Mouse (Mus musculus) G1E (cell line): ENCODE measurements around the gene Snx1. TPM values are rescaled to one million over a fixed set of nuclear protein-coding genes. Genes with fewer than 3 reads are reported as not detected.
A peak's percentile ranks its signal among the peaks of the same experiment; 100 is the strongest.

Experiments
- ATAC-seq: 2 replicates; pipeline ENCODE4 v1.8.0; 2016; ENCODE audit warnings: mild to moderate bottlenecking; ENCODE audit not compliant: insufficient number of reproducible peaks, poor library complexity, low FRiP score, severe bottlenecking; ENCODE audit errors: extremely low read depth
- DNase-seq: peaks from one replicate; pipeline ENCODE4 v3.0.0; 2012; ENCODE audit warnings: low spot score
- H3K27me3 ChIP-seq: 2 replicates; pipeline ENCODE4 v1.6.1; 2012; ENCODE audit warnings: mild to moderate bottlenecking, low read length, inconsistent platforms; ENCODE audit not compliant: insufficient read depth
- H3K36me3 ChIP-seq: replicated peaks from 2 replicates; pipeline ENCODE3; 2012; ENCODE audit warnings: mild to moderate bottlenecking, inconsistent platforms
- H3K4me1 ChIP-seq: 2 replicates; pipeline ENCODE4 v1.6.1; 2012; ENCODE audit warnings: low read depth, low read length, inconsistent platforms, mixed read lengths; ENCODE audit not compliant: insufficient read depth
- H3K4me3 ChIP-seq: 2 replicates; pipeline ENCODE4 v1.5.1; 2012; ENCODE audit warnings: low read depth, mild to moderate bottlenecking, inconsistent platforms, low read length, moderate library complexity, mixed read lengths
- H3K9me3 ChIP-seq: replicated peaks from 2 replicates; pipeline ENCODE4 v1.6.1; 2012; ENCODE audit warnings: inconsistent platforms
- CTCF ChIP-seq: IDR thresholded peaks from 2 replicates; pipeline ENCODE4 v1.5.1; 2012; ENCODE audit warnings: low read depth, low read length, inconsistent platforms, mixed read lengths
- GATA1 ChIP-seq: IDR thresholded peaks from 2 replicates; pipeline ENCODE4 v1.6.1; 2012; ENCODE audit warnings: borderline replicate concordance, low read length, inconsistent platforms, mixed read lengths
- GATA2 ChIP-seq: IDR thresholded peaks from 2 replicates; pipeline ENCODE4 v1.6.1; 2012; ENCODE audit warnings: low read depth, low read length, inconsistent platforms, borderline replicate concordance
- POLR2AphosphoS5 ChIP-seq: IDR thresholded peaks from 2 replicates; pipeline ENCODE4 v1.6.1; 2012; ENCODE audit warnings: low read depth, low read length, inconsistent platforms; ENCODE audit not compliant: insufficient replicate concordance
- TAL1 ChIP-seq: conservative IDR thresholded peaks from 2 replicates; pipeline ENCODE4 v1.6.1; 2012; ENCODE audit warnings: low read depth, low read length, inconsistent platforms, mixed read lengths
- polyA plus RNA-seq: library from polyadenylated mRNA; stranded (reverse); fragments of >175 nt; gene quantifications from 2 replicates; pipeline ENCODE4 v1.2.3, GENCODE M21; 2012
- total RNA-seq, 2 experiments: library from RNA; stranded (forward) in 1 of 2; stranded (reverse) in 1 of 2; fragments of 200-1000 nt in 1 of 2; fragments of >200 nt in 1 of 2; fragmentation: Nextera tagmentation in 1 of 2; gene quantifications; 2 replicates each; pipeline ENCODE4 v1.2.3; 2014 to 2017

Gene Snx1
- total and polyA plus RNA-seq, 3 experiments: 81.1 to 230 (median 227) TPM

DNA sequence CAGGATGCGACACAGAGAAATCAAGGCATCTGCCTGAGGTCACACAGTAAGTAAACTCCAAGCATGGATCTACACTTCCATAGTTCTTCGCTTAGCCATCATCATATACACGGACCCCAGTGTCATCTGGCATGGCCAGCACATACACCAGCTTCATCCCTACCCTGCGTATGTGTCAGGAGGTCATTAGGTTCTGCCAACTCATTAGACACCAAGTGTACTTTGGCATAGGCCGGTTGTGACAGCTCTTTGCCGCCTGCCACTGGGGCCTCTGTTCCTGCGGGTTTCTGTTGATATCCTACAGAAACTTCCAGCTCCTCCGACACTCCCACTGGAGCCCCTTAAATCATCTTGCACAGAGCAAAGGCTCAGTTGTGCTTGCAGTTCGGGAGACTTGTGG is 27.6 kb upstream of the Snx1 start:
- Histone ChIP-seq H3K27me3 (peaks cover 42% of the 10 kb centered on the region), H3K4me1 (peaks cover 44% of the 10 kb centered on the region)

DNA sequence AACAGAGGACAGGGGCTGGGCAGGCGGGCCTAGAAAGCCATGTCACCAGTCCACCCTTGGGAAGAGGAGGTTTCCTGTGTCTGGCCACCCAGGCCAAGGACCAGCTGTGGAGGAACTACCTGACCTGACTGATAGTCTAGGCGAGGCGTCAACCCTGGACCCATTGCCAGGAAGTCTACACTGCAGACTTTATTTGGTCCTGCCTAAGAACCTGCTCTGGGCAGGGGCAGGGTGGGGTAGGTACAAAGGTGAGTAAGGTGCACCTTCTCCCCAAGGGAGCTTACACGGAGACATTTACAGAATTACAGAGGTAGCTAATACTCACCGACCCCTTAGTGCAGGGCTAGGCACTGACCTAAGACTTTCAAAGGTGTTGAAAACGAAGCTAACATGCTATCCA is 27.2 kb upstream of the Snx1 start:
- ATAC-seq: no peak
- no peak for DNase-seq
- no peak overlapping the region for H3K4me3 ChIP-seq
- H3K4me1 ChIP-seq: peaks cover 40% of the 10 kb centered on the region
- no peaks in the 10 kb centered on the region for H3K9me3 ChIP-seq
- TF ChIP-seq CTCF (no peak), GATA1 (no peak), TAL1 (no peak), GATA2 (no peak), POLR2AphosphoS5 (no peak)
- H3K36me3 ChIP-seq: no peaks in the 10 kb centered on the region
- H3K27me3 ChIP-seq: peaks cover 44% of the 10 kb centered on the region

More for the DNA sequence above, 27.6 kb upstream of the Snx1 start:
- Histone ChIP-seq H3K36me3 (no peaks in the 10 kb centered on the region), H3K9me3 (no peaks in the 10 kb centered on the region), H3K4me3 (no peak overlapping the region)
- no peak for TF ChIP-seq TAL1
- no peak for TF ChIP-seq GATA1
- TF ChIP-seq POLR2AphosphoS5: no peak
- DNase-seq: no peak
- no peak for ATAC-seq

DNA sequence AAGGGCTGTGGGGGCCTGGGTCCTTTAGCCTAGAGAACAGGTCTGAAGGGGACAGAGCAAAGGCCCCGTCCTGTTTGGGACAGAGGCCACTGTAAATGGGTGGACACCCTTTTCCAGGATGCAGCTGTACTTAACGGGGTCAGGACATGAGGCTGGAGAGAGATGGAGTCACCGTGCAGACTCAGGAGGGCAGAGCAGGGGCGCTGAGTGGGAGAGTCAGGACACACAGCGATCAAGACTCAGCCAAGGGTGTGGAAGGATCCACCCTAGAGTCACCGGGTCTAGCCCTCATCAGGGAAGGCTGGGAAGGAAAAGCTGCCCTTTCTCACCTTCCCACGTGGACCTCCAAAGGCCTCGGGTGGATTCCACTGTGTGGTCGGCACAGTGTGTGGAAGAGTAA is 25.6 kb upstream of the Snx1 start:
- H3K27me3 ChIP-seq: peaks cover 48% of the 10 kb centered on the region
- no peak for DNase-seq

DNA sequence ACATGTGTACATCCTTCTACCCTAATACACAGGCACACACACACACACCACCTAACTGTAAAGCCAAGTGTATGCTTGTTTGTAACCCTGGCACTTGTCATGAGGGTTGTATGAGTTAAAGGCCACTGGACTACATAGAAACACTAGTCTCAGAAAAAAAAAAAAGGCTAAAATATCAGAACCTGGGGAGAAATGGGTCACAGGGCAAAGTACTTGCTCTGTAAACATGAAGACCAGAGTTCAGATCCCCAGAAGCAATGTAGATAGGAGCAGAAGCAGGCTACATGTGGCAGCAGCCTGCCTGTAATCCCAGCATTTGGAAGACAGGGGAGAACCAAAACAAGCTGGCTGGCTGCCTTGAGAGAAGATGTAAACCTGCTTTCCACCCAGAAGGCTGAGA is 19.8 kb upstream of the Snx1 start:
- DNase-seq: no peak
- peaks cover 3% of the 10 kb centered on the region for H3K4me1 ChIP-seq

More for the DNA sequence above, 25.6 kb upstream of the Snx1 start:
- Histone ChIP-seq H3K4me1 (peaks cover 26% of the 10 kb centered on the region), H3K4me3 (no peak overlapping the region), H3K9me3 (no peaks in the 10 kb centered on the region), H3K36me3 (no peaks in the 10 kb centered on the region)
- no peak for TF ChIP-seq GATA1
- TF ChIP-seq GATA2: no peak
- TF ChIP-seq POLR2AphosphoS5: no peak
- TF ChIP-seq CTCF: no peak
- no peak for TF ChIP-seq TAL1
- no peak for ATAC-seq

DNA sequence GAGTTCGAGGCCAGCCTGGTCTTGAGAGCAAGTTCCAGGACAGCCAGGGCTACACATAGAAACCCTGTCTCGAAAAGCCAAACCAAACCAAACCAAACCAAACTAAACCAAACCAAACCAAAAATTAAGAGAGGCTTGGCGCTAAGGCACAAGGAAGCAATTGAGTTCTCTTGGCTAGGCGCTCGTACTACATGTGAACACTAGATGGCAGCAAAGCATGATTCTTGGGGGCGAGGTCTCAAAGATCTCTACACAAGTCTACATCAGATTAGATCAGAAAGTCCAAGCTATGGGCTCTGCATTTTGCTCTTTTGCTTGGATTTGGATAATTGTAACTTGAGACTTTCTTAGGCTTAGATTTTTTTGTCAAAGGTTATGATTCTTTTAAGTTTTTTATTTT is 17.9 kb upstream of the Snx1 start:
- H3K27me3 ChIP-seq: peaks cover 9% of the 10 kb centered on the region
- no peaks in the 10 kb centered on the region for H3K9me3 ChIP-seq
- peaks cover 9% of the 10 kb centered on the region for H3K4me1 ChIP-seq
- H3K4me3 ChIP-seq: no peak overlapping the region
- DNase-seq: peak; percentile 22
- TF ChIP-seq GATA2: no peak
- peak; percentile 67 for TF ChIP-seq CTCF
- H3K36me3 ChIP-seq: peaks cover 27% of the 10 kb centered on the region
- no peak for ATAC-seq

More for the DNA sequence above, 19.8 kb upstream of the Snx1 start:
- Histone ChIP-seq H3K27me3 (peaks cover 20% of the 10 kb centered on the region), H3K4me3 (no peak overlapping the region), H3K36me3 (peaks cover 10% of the 10 kb centered on the region), H3K9me3 (no peaks in the 10 kb centered on the region)
- no peak for ATAC-seq
- TF ChIP-seq POLR2AphosphoS5: no peak
- TF ChIP-seq GATA2: no peak
- TF ChIP-seq TAL1: no peak
- no peak for TF ChIP-seq CTCF
- no peak for TF ChIP-seq GATA1

DNA sequence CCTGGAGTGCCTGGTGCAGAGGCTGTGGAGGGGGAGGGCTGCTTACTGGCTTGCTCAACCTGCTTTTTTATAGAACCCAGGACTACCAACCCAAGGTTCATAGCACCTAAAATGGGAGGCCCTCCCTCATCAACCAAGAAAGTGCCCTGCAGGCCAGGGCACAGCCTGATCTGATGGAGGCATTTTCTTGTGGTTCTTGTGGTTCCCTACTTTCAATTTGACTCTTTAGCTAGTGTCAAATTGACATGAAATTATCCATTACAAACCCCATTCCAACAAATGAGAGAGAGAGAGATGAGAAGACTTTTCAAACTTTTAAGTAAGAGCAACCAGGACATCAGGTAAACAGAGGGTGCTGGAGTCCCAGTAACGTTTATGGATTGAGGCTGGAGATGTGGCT is 15.9 kb upstream of the Snx1 start:
- no peaks in the 10 kb centered on the region for H3K27me3 ChIP-seq
- H3K9me3 ChIP-seq: no peaks in the 10 kb centered on the region
- ATAC-seq: no peak
- no peak for DNase-seq
- H3K4me3 ChIP-seq: no peak overlapping the region
- TF ChIP-seq CTCF: no peak
- TF ChIP-seq TAL1: no peak
- no peak for TF ChIP-seq POLR2AphosphoS5
- TF ChIP-seq GATA1: no peak
- no peak for TF ChIP-seq GATA2
- peaks cover 43% of the 10 kb centered on the region for H3K36me3 ChIP-seq
- H3K4me1 ChIP-seq: peaks cover 9% of the 10 kb centered on the region

DNA sequence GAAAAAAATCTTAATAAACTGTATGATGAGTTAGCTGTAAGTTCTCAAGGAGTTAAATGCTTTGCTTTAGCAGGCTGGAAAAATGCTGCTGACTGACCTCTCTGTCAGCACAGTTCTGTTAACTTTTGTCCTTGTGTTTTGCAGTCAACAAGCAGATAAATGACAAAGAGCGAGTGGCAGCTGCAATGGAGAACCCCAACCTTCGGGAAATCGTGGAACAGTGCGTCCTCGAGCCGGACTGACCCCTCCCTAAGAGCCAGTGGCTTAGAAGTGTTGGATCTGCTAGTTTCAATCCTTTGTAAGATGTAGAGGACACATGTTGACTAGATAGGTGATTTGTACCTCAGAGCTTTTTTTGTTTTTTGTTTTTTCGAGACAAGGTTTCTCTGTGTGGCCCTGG is 11.8 kb upstream of the Snx1 start:
- H3K36me3 ChIP-seq: peaks cover 83% of the 10 kb centered on the region
- H3K9me3 ChIP-seq: no peaks in the 10 kb centered on the region
- no peak for TF ChIP-seq CTCF
- no peak for TF ChIP-seq POLR2AphosphoS5
- TF ChIP-seq TAL1: no peak
- H3K27me3 ChIP-seq: no peaks in the 10 kb centered on the region
- DNase-seq: no peak
- peaks cover 23% of the 10 kb centered on the region for H3K4me1 ChIP-seq
- H3K4me3 ChIP-seq: no peak overlapping the region
- no peak for ATAC-seq
